Mouse (Mus musculus) T-helper 17 cell (primary cell): ENCODE data around the gene Trmt10c.

ENCODE experiments used
- in situ Hi-C, 2 experiments: fragments of 300-600 bp; cut with MboI, MseI; formaldehyde crosslinking; loops; 1 replicate in 1 of 2; 2 replicates in 1 of 2; pipeline ENCODE4 v1.15.1; 2025; ENCODE audit warnings: high pct_unique_total_duplicates in 2 of 2

Trmt10c gene

GRCm38 (mm10) chr16:56037138-56038010 lies at the start of gene Trmt10c:
TSS of gene Trmt10c (minus strand) at chr16:56037819.
- in situ Hi-C loops: loop anchor here in 1 of 2 experiments (5.0 kb wide), 1 partner anchor 35 kb away; no protein-coding TSS in a partner anchor

GRCm38 (mm10) chr16:56086336-56086735 lies 48.7 kb upstream of the Trmt10c start:
- in situ Hi-C loops: no loop called here

- in situ Hi-C loops: no loop called here
Measured at GRCm38 (mm10) chr16:56081691-56082090, 44.1 kb upstream of the Trmt10c start.

- in situ Hi-C loops: loop anchor here (10.0 kb wide), 3 partner anchors 185 to 635 kb away; partner anchors contain the start of genes Nxpe3 (in 1 of the 2) and Tfg (in 1 of the 2)
Measured at GRCm38 (mm10) chr16:56079419-56079818, 41.8 kb upstream of the Trmt10c start.

GRCm38 (mm10) chr16:56076121-56076869 lies 38.7 kb upstream of the Trmt10c start:
- in situ Hi-C loops: loop anchor here (10.0 kb wide), 3 partner anchors 181 to 639 kb away; partner anchors contain the start of genes Nxpe3 (in 1 of the 2) and Tfg (in 1 of the 2)

GRCm38 (mm10) chr16:56075222-56076111 lies 37.8 kb upstream of the Trmt10c start:
- in situ Hi-C loops: loop anchor here (10.0 kb wide), 3 partner anchors 181 to 639 kb away; partner anchors contain the start of genes Nxpe3 (in 1 of the 2) and Tfg (in 1 of the 2)

GRCm38 (mm10) chr16:56074565-56074964 lies 36.9 kb upstream of the Trmt10c start:
- in situ Hi-C loops: loop anchor here (5.0 to 10.0 kb wide), 4 partner anchors 37 to 640 kb away; partner anchors contain the start of genes Nxpe3 (in 1 of the 2), Tfg (in 1 of the 2) and Trmt10c (in 1 of the 2)

- in situ Hi-C loops: loop anchor here (5.0 to 10.0 kb wide), 4 partner anchors 37 to 641 kb away; partner anchors contain the start of genes Nxpe3 (in 1 of the 2), Tfg (in 1 of the 2) and Trmt10c (in 1 of the 2)
Measured at GRCm38 (mm10) chr16:56074122-56074521, 36.5 kb upstream of the Trmt10c start.

- in situ Hi-C loops: loop anchor here (5.0 to 10.0 kb wide), 4 partner anchors 36 to 642 kb away; partner anchors contain the start of genes Nxpe3 (in 1 of the 2), Tfg (in 1 of the 2) and Trmt10c (in 1 of the 2)
Measured at GRCm38 (mm10) chr16:56073150-56073549, 35.5 kb upstream of the Trmt10c start.

- in situ Hi-C loops: loop anchor here (5.0 to 10.0 kb wide), 4 partner anchors 35 to 642 kb away; partner anchors contain the start of genes Nxpe3 (in 1 of the 2), Tfg (in 1 of the 2) and Trmt10c (in 1 of the 2)
Measured at GRCm38 (mm10) chr16:56072533-56072932, 34.9 kb upstream of the Trmt10c start.

GRCm38 (mm10) chr16:56071317-56072232 lies 34.0 kb upstream of the Trmt10c start:
- in situ Hi-C loops: loop anchor here (5.0 to 10.0 kb wide), 4 partner anchors 34 to 643 kb away; partner anchors contain the start of genes Nxpe3 (in 1 of the 2), Tfg (in 1 of the 2) and Trmt10c (in 1 of the 2)

GRCm38 (mm10) chr16:56068523-56069070 lies 31.0 kb upstream of the Trmt10c start:
- in situ Hi-C loops: loop anchor here in 1 of 2 experiments (10.0 kb wide), 1 partner anchor 54 kb away; no protein-coding TSS in a partner anchor

- in situ Hi-C loops: loop anchor here in 1 of 2 experiments (10.0 kb wide), 1 partner anchor 51 kb away; no protein-coding TSS in a partner anchor
Measured at GRCm38 (mm10) chr16:56066113-56066512, 28.5 kb upstream of the Trmt10c start.

GRCm38 (mm10) chr16:56064334-56064990 lies 26.8 kb upstream of the Trmt10c start:
- in situ Hi-C loops: loop anchor here in 1 of 2 experiments (10.0 kb wide), 1 partner anchor 50 kb away; no protein-coding TSS in a partner anchor

- in situ Hi-C loops: loop anchor here in 1 of 2 experiments (10.0 kb wide), 1 partner anchor 48 kb away; no protein-coding TSS in a partner anchor
Measured at GRCm38 (mm10) chr16:56062981-56063380, 25.4 kb upstream of the Trmt10c start.

GRCm38 (mm10) chr16:56061995-56062594 lies 24.5 kb upstream of the Trmt10c start:
- in situ Hi-C loops: loop anchor here in 1 of 2 experiments (10.0 kb wide), 1 partner anchor 47 kb away; no protein-coding TSS in a partner anchor

GRCm38 (mm10) chr16:56058151-56058550 lies 20.5 kb upstream of the Trmt10c start:
- in situ Hi-C loops: no loop called here
